Comparison of ENCODE assay signal across 9 mouse cellular contexts in genomic region chr2:32692496-32692895, GRCm38 (mm10). TPM values are rescaled to one million over a fixed set of nuclear protein-coding genes. Genes with fewer than 3 reads are reported as not detected.
A peak's percentile ranks its signal among the peaks of the same experiment; 100 is the strongest.
DNase-seq lines count a peak whose midpoint lies in the region; ATAC-seq lines count a peak whose summit lies in the region.
"Had no signal": no experiment of that assay in that cellular context is flagged by ENCODE, and none has a peak within 500 bp of the region (broad histone marks: within the 10 kb centered on the region; RNA-seq: fewer than 3 reads in every experiment).

No protein-coding gene starts in this region.

- 89% methylated on average over 14 of the region's 14 CpGs for WGBS in heart, embryonic 12.5 days
- 96% methylated on average over 14 of the region's 14 CpGs for WGBS in midbrain, embryonic 12.5 days
- 97% methylated on average over 14 of the region's 14 CpGs for WGBS in midbrain, embryonic 11.5 days
- 96% methylated on average over 14 of the region's 14 CpGs for WGBS in limb, embryonic 13.5 days

- H3K36me3 ChIP-seq in heart, embryonic 12.5 days, result peaks cover 14% of the 10 kb centered on the region
- peaks cover 4% of the 10 kb centered on the region for H3K36me3 ChIP-seq in midbrain, embryonic 12.5 days
- H3K36me3 ChIP-seq in midbrain, embryonic 11.5 days (ENCODE audit: control insufficient read depth, insufficient read depth, low read length), result peaks cover 2% of the 10 kb centered on the region; the same call in 1 of the 2 replicates
- peaks cover 17% of the 10 kb centered on the region for H3K36me3 ChIP-seq in limb, embryonic 13.5 days

- no peak for ATAC-seq in heart, embryonic 12.5 days (ENCODE audit: insufficient number of reproducible peaks, low FRiP score)
- no peak for ATAC-seq in midbrain, embryonic 12.5 days (ENCODE audit: low FRiP score, low read depth)
- no peak for ATAC-seq in midbrain, embryonic 11.5 days (ENCODE audit: low FRiP score)
- ATAC-seq in limb, embryonic 13.5 days (ENCODE audit: low FRiP score, low read depth), result no peak

- peak overlapping the region; percentile 90 for H3K4me2 ChIP-seq in heart, embryonic 12.5 days
- peak overlapping the region; percentile 93; the same call in 1 of the 2 replicates for H3K4me2 ChIP-seq in midbrain, embryonic 12.5 days (replicated peaks)
- H3K4me2 ChIP-seq in midbrain, embryonic 11.5 days, result no peak overlapping the region
- peak overlapping the region; percentile 80 for H3K4me2 ChIP-seq in limb, embryonic 13.5 days (replicated peaks)

- peak overlapping the region; percentile 94; the same call in 1 of the 2 replicates for H3K9ac ChIP-seq in heart, embryonic 12.5 days
- H3K9ac ChIP-seq in midbrain, embryonic 12.5 days (replicated peaks), result peak overlapping the region; percentile 83; the same call in 1 of the 2 replicates
- no peak overlapping the region for H3K9ac ChIP-seq in midbrain, embryonic 11.5 days (ENCODE audit: low read length)
- peak overlapping the region; percentile 92 for H3K9ac ChIP-seq in limb, embryonic 13.5 days

- H3K4me3 ChIP-seq in heart, embryonic 12.5 days, result peak overlapping the region; percentile 73
- no peak overlapping the region for H3K4me3 ChIP-seq in midbrain, embryonic 12.5 days
- no peak overlapping the region for H3K4me3 ChIP-seq in midbrain, embryonic 11.5 days (ENCODE audit: low read depth, low read length)
- H3K4me3 ChIP-seq in limb, embryonic 13.5 days, result peak overlapping the region; percentile 86; the same call in 1 of the 2 replicates

- no peaks in the 10 kb centered on the region for H3K27me3 ChIP-seq in heart, embryonic 12.5 days (replicated peaks)
- H3K27me3 ChIP-seq in midbrain, embryonic 12.5 days, result no peaks in the 10 kb centered on the region; the same call in 1 of the 2 replicates
- no peaks in the 10 kb centered on the region for H3K27me3 ChIP-seq in midbrain, embryonic 11.5 days (ENCODE audit: control insufficient read depth, insufficient read depth, low read length)
- H3K27me3 ChIP-seq in limb, embryonic 13.5 days, result no peaks in the 10 kb centered on the region

- intact Hi-C loops in heart, postnatal 14 days (cut with DNase I), result no loop called here

- no peaks in the 10 kb centered on the region for H3K9me3 ChIP-seq in heart, embryonic 12.5 days (replicated peaks)
- no peaks in the 10 kb centered on the region for H3K9me3 ChIP-seq in midbrain, embryonic 12.5 days
- H3K9me3 ChIP-seq in midbrain, embryonic 11.5 days (ENCODE audit: control insufficient read depth, low read length), result no peaks in the 10 kb centered on the region
- H3K9me3 ChIP-seq in limb, embryonic 13.5 days, result no peaks in the 10 kb centered on the region

- no peak for DNase-seq in heart, postnatal 14 days
- no peak for DNase-seq in midbrain, embryonic 11.5 days (ENCODE audit: low spot score, missing footprints)
- no peak for DNase-seq in thymus, postnatal 36 days
- no peak for DNase-seq in urinary bladder, postnatal 4 days (ENCODE audit: low spot score in 2 of 2)
- no peak for DNase-seq in cerebellum, adult 11 months

- peaks cover 18% of the 10 kb centered on the region for H3K4me1 ChIP-seq in heart, embryonic 12.5 days (replicated peaks)
- peaks cover 15% of the 10 kb centered on the region for H3K4me1 ChIP-seq in midbrain, embryonic 12.5 days
- H3K4me1 ChIP-seq in midbrain, embryonic 11.5 days (ENCODE audit: control insufficient read depth, insufficient read depth, low read length), result peaks cover 7% of the 10 kb centered on the region
- peaks cover 20% of the 10 kb centered on the region for H3K4me1 ChIP-seq in limb, embryonic 13.5 days

- H3K27ac ChIP-seq in heart, embryonic 12.5 days (ENCODE audit: poor library complexity, severe bottlenecking), result no peak overlapping the region
- H3K27ac ChIP-seq in midbrain, embryonic 12.5 days (replicated peaks), result no peak overlapping the region
- no peak overlapping the region for H3K27ac ChIP-seq in midbrain, embryonic 11.5 days (ENCODE audit: low read depth, low read length)
- H3K27ac ChIP-seq in limb, embryonic 13.5 days, result no peak overlapping the region

RNA-seq across cellular contexts. Expression of gene Fpgs, which starts 11.4 kb away (rescaled TPM):
- polyA plus RNA-seq in heart, embryonic 12.5 days (2016; fragmentation: Nextera tagmentation; extraction: Ambion mirVana), result 18.7 and 20.3 TPM in 2 replicates
- total RNA-seq in heart, postnatal 14 days (2021), result 1 to 10 TPM; 6.0 to 7.4 TPM
- polyA plus RNA-seq in midbrain, embryonic 12.5 days (2016; fragmentation: Nextera tagmentation; extraction: Ambion mirVana), result 17.9 and 19.1 TPM in 2 replicates
- polyA plus RNA-seq in midbrain, embryonic 11.5 days (2014; fragmentation: Nextera tagmentation; extraction: Ambion mirVana), result 10.3 and 13.9 TPM in 2 replicates
- 34.3 and 35.4 TPM in 2 replicates for polyA plus RNA-seq in limb, embryonic 13.5 days (2015; fragmentation: Nextera tagmentation; extraction: Ambion mirVana)

RNA-seq across cellular contexts. Expression of gene Cdk9, which starts 20.4 kb away (rescaled TPM):
- 67.5 and 73.3 TPM in 2 replicates for polyA plus RNA-seq in heart, embryonic 12.5 days (2016; fragmentation: Nextera tagmentation; extraction: Ambion mirVana)
- total RNA-seq in heart, postnatal 14 days (2021), result 10 to 100 TPM; 30.7 to 31.3 TPM
- 99.3 and 103 TPM in 2 replicates for polyA plus RNA-seq in midbrain, embryonic 12.5 days (2016; fragmentation: Nextera tagmentation; extraction: Ambion mirVana)
- polyA plus RNA-seq in midbrain, embryonic 11.5 days (2014; fragmentation: Nextera tagmentation; extraction: Ambion mirVana), result 72.8 and 82.6 TPM in 2 replicates
- 106 and 112 TPM in 2 replicates for polyA plus RNA-seq in limb, embryonic 13.5 days (2015; fragmentation: Nextera tagmentation; extraction: Ambion mirVana)

RNA-seq across cellular contexts. Expression of gene Sh2d3c, which starts 28.4 kb away (rescaled TPM):
- 35.4 and 36.0 TPM in 2 replicates for polyA plus RNA-seq in heart, embryonic 12.5 days (2016; fragmentation: Nextera tagmentation; extraction: Ambion mirVana)
- 10 to 100 TPM; 37.4 to 39.4 TPM for total RNA-seq in heart, postnatal 14 days (2021)
- polyA plus RNA-seq in midbrain, embryonic 12.5 days (2016; fragmentation: Nextera tagmentation; extraction: Ambion mirVana), result 34.6 and 41.1 TPM in 2 replicates
- polyA plus RNA-seq in midbrain, embryonic 11.5 days (2014; fragmentation: Nextera tagmentation; extraction: Ambion mirVana), result 23.4 and 25.5 TPM in 2 replicates
- 21.2 and 22.9 TPM in 2 replicates for polyA plus RNA-seq in limb, embryonic 13.5 days (2015; fragmentation: Nextera tagmentation; extraction: Ambion mirVana)

RNA-seq across cellular contexts. Expression of gene Eng, which starts 46.1 kb away (rescaled TPM):
- 159 and 168 TPM in 2 replicates for polyA plus RNA-seq in heart, embryonic 12.5 days (2016; fragmentation: Nextera tagmentation; extraction: Ambion mirVana)
- total RNA-seq in heart, postnatal 14 days (2021), result 100 to 1,000 TPM; 148 to 162 TPM
- 27.7 and 29.5 TPM in 2 replicates for polyA plus RNA-seq in midbrain, embryonic 12.5 days (2016; fragmentation: Nextera tagmentation; extraction: Ambion mirVana)
- 20.5 and 22.7 TPM in 2 replicates for polyA plus RNA-seq in midbrain, embryonic 11.5 days (2014; fragmentation: Nextera tagmentation; extraction: Ambion mirVana)
- polyA plus RNA-seq in limb, embryonic 13.5 days (2015; fragmentation: Nextera tagmentation; extraction: Ambion mirVana), result 43.5 and 45.6 TPM in 2 replicates

RNA-seq across cellular contexts. Expression of gene 6330409D20Rik, which starts 48.3 kb away (rescaled TPM):
- not detected in 2 replicates for polyA plus RNA-seq in heart, embryonic 12.5 days (2016; fragmentation: Nextera tagmentation; extraction: Ambion mirVana)
- total RNA-seq in heart, postnatal 14 days (2021), result not detected
- polyA plus RNA-seq in midbrain, embryonic 12.5 days (2016; fragmentation: Nextera tagmentation; extraction: Ambion mirVana), result 2.8 and 3.5 TPM in 2 replicates
- polyA plus RNA-seq in midbrain, embryonic 11.5 days (2014; fragmentation: Nextera tagmentation; extraction: Ambion mirVana), result 2.0 and 3.0 TPM in 2 replicates
- polyA plus RNA-seq in limb, embryonic 13.5 days (2015; fragmentation: Nextera tagmentation; extraction: Ambion mirVana), result 0.51 TPM in 1 of 2 replicates, not detected in the other
- total RNA-seq: ES-E14 had no signal

Comparison
In these comparisons a context has a peak if more than half of its experiments do, and no peak if none do; other contexts are left out.
1. H3K4me3 ChIP-seq: peak in heart, embryonic 12.5 days (single experiment) and limb, embryonic 13.5 days (single experiment); none in midbrain, embryonic 12.5 days (single experiment) and midbrain, embryonic 11.5 days (single experiment).